Mouse (Mus musculus) intestine, postnatal 0 days (tissue): ENCODE data around the gene Nol4l. TPM values are rescaled to one million over a fixed set of nuclear protein-coding genes. Genes with fewer than 3 reads are reported as not detected.

Experiments used
- ATAC-seq: fragments of 200-750 bp; cut with Nextera tagmentation; 2 replicates; pipeline ENCODE4 v1.8.0; 2017; ENCODE audit warnings: mild to moderate bottlenecking, moderate TSS enrichment, moderate library complexity
- H3K27ac ChIP-seq: fragments of 300-500 bp; sonication (generic); 2 replicates; pipeline ENCODE4 v1.5.1; 2014; ENCODE audit warnings: mild to moderate bottlenecking, low read depth, low read length, moderate library complexity
- H3K27me3 ChIP-seq: fragments of 300-500 bp; sonication (generic); replicated peaks from 2 replicates; pipeline ENCODE4 v1.6.1; 2014; ENCODE audit warnings: low read length, mixed read lengths; ENCODE audit not compliant: control insufficient read depth, insufficient read depth
- H3K36me3 ChIP-seq: fragments of 300-500 bp; sonication (generic); 2 replicates; pipeline ENCODE4 v1.6.1; 2014; ENCODE audit warnings: mild to moderate bottlenecking, moderate library complexity; ENCODE audit not compliant: control insufficient read depth, insufficient read depth
- H3K4me1 ChIP-seq: fragments of 300-500 bp; sonication (generic); replicated peaks from 2 replicates; pipeline ENCODE4 v1.6.1; 2014; ENCODE audit warnings: antibody characterized with exemption, low read length, mixed read lengths; ENCODE audit not compliant: control insufficient read depth, insufficient read depth
- H3K4me2 ChIP-seq: fragments of 300-500 bp; sonication (generic); replicated peaks from 2 replicates; pipeline ENCODE4 v1.6.1; 2014; ENCODE audit warnings: low read depth, mild to moderate bottlenecking, moderate library complexity
- H3K4me3 ChIP-seq: fragments of 300-500 bp; sonication (generic); 2 replicates; pipeline ENCODE4 v1.5.1; 2014; ENCODE audit warnings: low read depth, low read length
- H3K9ac ChIP-seq: fragments of 300-500 bp; sonication (generic); 2 replicates; pipeline ENCODE4 v1.6.1; 2014; ENCODE audit warnings: mild to moderate bottlenecking, low read depth, low read length
- H3K9me3 ChIP-seq: fragments of 300-500 bp; sonication (generic); 2 replicates; pipeline ENCODE4 v1.6.1; 2016; ENCODE audit warnings: mixed run types; ENCODE audit not compliant: control insufficient read depth
- CTCF ChIP-seq: sonication (generic); IDR thresholded peaks from 2 replicates; pipeline ENCODE4 v1.5.1; 2016; ENCODE audit warnings: low read depth, mild to moderate bottlenecking, control low read depth, antibody characterized with exemption, moderate library complexity
- WGBS: fragments of 180-500 bp; shearing (Covaris S2); extraction: QIAGEN DNeasy Blood & Tissue Kit; methylation state at CpG from one replicate; pipeline ENCODE4 v1.1.7; 2014; 5-methylcytosine and 5-hydroxymethylcytosine counted together
- polyA plus RNA-seq: library from polyadenylated mRNA; unstranded; fragments of >200 nt; fragmentation: Nextera tagmentation; extraction: Ambion mirVana; gene quantifications from 2 replicates; pipeline ENCODE4 v1.2.1, GENCODE M21; 2015

Gene Nol4l
- polyA plus RNA-seq, 1 experiment from 2014 or later = 21.9 TPM

DNA sequence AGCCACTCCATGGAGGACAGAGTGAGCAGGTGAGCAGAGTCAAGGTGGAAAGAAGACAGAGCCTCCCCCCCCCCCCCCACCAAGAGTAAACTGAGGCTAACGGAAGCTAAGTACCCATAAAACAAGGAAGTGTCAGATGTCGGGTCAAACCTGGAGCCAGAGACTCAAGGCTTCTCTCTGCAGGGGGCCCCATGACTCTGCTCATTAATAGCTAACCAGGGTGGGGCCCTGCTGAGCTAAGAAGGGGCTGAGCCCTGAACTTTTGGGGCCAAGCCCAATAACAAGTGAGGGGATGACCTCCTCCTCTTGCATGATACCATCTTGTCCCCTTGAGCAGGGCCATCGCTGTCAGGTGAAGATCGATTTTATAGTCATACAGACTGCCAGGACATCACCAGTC is 17.2 kb upstream of the Nol4l start:
- Histone ChIP-seq H3K36me3 (no peaks in the 10 kb centered on the region), H3K9me3 (no peaks in the 10 kb centered on the region), H3K27me3 (no peaks in the 10 kb centered on the region), H3K4me1 (peaks cover 8% of the 10 kb centered on the region; the same call in 1 of the 2 replicates), H3K27ac (peak overlapping the region; percentile 37; the same call in 1 of the 2 replicates), H3K9ac (no peak overlapping the region), H3K4me2 (peak overlapping the region; percentile 17; the same call in 1 of the 2 replicates), H3K4me3 (no peak overlapping the region)
- no peak for TF ChIP-seq CTCF
- peak; percentile 59 for ATAC-seq
- 42% methylated on average over 4 of the region's 4 CpGs for WGBS

DNA sequence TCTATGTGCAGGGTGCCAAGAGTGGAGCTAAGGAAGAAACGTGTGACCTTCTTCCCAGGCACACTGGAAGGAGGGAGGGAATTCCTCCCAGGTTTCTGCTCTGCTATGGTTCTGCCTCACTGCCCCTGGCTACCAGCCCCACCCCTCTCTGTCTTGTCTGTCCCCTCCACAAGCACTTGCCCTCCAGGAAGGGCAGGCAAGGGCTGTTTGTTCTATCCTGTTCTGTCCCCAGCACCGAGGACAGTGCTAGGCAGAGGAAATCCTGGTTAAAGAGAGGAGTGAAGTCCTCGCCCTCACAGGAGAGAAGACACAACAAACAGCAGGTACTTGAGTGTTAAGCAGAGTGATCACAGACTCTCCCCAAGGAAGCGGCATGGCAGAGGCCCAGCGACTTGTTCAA is 16.7 kb upstream of the Nol4l start:
- no peaks in the 10 kb centered on the region for H3K27me3 ChIP-seq
- H3K36me3 ChIP-seq = no peaks in the 10 kb centered on the region
- peak overlapping the region; percentile 17; the same call in 1 of the 2 replicates for H3K4me2 ChIP-seq
- H3K4me1 ChIP-seq = peaks cover 8% of the 10 kb centered on the region; the same call in 1 of the 2 replicates
- H3K9ac ChIP-seq = no peak overlapping the region
- H3K4me3 ChIP-seq = no peak overlapping the region
- H3K27ac ChIP-seq = peak overlapping the region; percentile 37
- TF ChIP-seq CTCF = no peak
- 11% methylated on average over 5 of the region's 5 CpGs for WGBS
- no peaks in the 10 kb centered on the region for H3K9me3 ChIP-seq
- peak; percentile 20 for ATAC-seq

GRCm38 (mm10) chr2:153544771-153545170 is 15.0 kb upstream of the Nol4l start:
- no peak for ATAC-seq
- H3K36me3 ChIP-seq = no peaks in the 10 kb centered on the region
- TF ChIP-seq CTCF = no peak

DNA sequence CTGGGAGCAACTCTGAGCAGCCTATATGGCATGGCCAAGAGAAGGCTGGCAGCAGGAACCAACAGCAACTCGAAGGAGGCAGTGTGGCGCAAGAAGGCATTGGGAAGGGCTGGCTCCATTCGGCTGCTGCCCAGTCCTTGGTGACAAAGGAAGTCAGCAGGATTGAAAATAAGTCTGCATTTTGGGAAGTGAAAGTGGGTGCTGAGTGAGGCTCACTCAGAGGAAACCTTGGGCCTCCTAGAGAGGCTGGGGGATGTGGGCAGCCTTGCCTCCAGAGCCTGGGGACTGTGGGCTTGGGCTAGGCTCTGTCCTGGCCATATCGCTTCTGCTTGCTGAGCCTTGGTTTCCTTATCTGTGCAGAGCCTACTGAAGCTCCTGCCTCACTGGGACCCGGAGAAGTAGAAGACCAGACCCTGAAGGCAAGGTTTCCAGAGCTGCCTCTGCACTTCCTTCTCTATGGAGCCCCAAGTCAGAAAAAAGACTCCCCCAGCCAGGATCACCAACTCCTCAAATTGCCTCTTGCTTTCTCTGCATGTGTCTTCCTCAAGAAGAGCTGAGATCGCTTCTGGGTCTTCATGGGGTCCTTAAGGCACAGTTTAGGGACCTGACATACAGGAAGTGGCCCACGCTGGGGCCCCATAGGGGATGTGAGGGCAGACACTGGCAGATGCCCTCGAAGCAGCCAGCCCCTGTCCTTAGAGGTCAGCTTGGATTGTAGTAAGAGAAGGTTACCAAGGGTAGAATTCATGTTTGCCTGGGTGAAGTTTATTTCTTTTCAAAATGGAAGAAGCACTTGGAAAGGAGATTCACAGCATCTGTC is 14.3 kb upstream of the Nol4l start:
- Histone ChIP-seq H3K27ac (no peak overlapping the region), H3K36me3 (no peaks in the 10 kb centered on the region), H3K4me2 (no peak overlapping the region), H3K9me3 (no peaks in the 10 kb centered on the region), H3K9ac (no peak overlapping the region), H3K4me3 (no peak overlapping the region), H3K4me1 (peaks cover 8% of the 10 kb centered on the region; the same call in 1 of the 2 replicates), H3K27me3 (no peaks in the 10 kb centered on the region)
- ATAC-seq = no peak
- 77% methylated on average over 8 of the region's 8 CpGs for WGBS
- no peak for TF ChIP-seq CTCF

More at GRCm38 (mm10) chr2:153544771-153545170, 15.0 kb upstream of the Nol4l start:
- Histone ChIP-seq H3K4me3 (no peak overlapping the region), H3K9me3 (no peaks in the 10 kb centered on the region), H3K27me3 (no peaks in the 10 kb centered on the region), H3K4me1 (peaks cover 8% of the 10 kb centered on the region; the same call in 1 of the 2 replicates), H3K4me2 (no peak overlapping the region), H3K27ac (no peak overlapping the region), H3K9ac (no peak overlapping the region)
- WGBS = 67% methylated on average over 4 of the region's 4 CpGs

GRCm38 (mm10) chr2:153542936-153543668 is 13.3 kb upstream of the Nol4l start:
- no peak for ATAC-seq
- peaks cover 8% of the 10 kb centered on the region; the same call in 1 of the 2 replicates for H3K4me1 ChIP-seq
- no peaks in the 10 kb centered on the region for H3K27me3 ChIP-seq
- H3K4me2 ChIP-seq = no peak overlapping the region
- H3K9ac ChIP-seq = no peak overlapping the region
- no peak overlapping the region for H3K27ac ChIP-seq
- WGBS = 76% methylated on average over 8 of the region's 8 CpGs
- H3K4me3 ChIP-seq = no peak overlapping the region
- H3K36me3 ChIP-seq = no peaks in the 10 kb centered on the region
- no peaks in the 10 kb centered on the region for H3K9me3 ChIP-seq
- no peak for TF ChIP-seq CTCF

DNA sequence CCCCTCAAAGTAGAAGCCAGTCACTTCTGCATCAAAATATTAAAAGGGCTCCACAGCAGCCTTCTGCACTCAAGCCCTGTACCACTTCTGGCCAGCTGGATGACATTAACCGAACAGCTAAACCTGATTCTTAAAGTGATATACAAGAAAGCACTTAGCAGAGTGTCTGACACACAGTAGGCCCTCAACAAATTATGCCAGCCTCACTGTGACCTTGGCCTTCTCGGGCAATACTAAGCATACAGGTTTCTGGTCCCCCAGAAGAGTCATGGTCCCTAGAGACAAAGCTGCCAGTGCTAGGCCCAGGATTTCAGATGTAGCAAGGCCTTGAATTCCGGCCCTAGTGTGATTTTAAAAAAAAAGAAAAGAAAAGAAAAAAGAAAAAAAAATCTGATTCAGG is 9.1 kb upstream of the Nol4l start:
- WGBS = 82% methylated on average over 3 of the region's 3 CpGs
- TF ChIP-seq CTCF = no peak
- H3K9ac ChIP-seq = no peak overlapping the region
- no peaks in the 10 kb centered on the region for H3K27me3 ChIP-seq
- no peaks in the 10 kb centered on the region for H3K4me1 ChIP-seq
- H3K4me2 ChIP-seq = no peak overlapping the region
- no peaks in the 10 kb centered on the region for H3K36me3 ChIP-seq
- no peak for ATAC-seq
- H3K4me3 ChIP-seq = no peak overlapping the region
- H3K9me3 ChIP-seq = no peaks in the 10 kb centered on the region
- no peak overlapping the region for H3K27ac ChIP-seq
